Mouse (Mus musculus): ENCODE results near the gene Pole2.
A peak's percentile ranks its signal among the peaks of the same experiment; 100 is the strongest.

The Pole2 gene

GRCm38 (mm10) chr12:69210056-69210979 is 17.7 kb downstream of the Pole2 start:
- DNase-seq = no peak

DNA sequence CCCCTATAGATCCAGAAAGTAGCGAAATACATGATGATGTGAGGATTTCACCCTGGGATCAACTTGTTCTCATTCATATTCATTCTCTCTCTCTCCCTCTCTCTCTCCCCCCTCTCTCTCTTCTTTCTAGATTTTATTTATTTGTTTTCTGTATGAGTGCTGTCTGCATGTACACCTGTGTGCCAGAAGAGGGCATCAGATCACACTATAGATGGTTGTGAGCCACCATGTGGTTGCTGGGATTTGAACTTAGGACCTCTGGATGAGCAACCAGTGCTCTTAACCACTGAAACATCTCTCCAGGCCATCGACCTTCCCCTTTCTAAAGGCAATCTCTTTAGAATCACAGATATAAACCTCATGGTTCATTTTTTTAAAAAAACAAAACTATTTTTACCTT is 19.5 kb downstream of the Pole2 start:
- DNase-seq = no peak

GRCm38 (mm10) chr12:69207926-69208325 is 20.1 kb downstream of the Pole2 start:
- no peak for DNase-seq

- DNase-seq = no peak
These were observed 20.6 kb downstream of the Pole2 start for GRCm38 (mm10) chr12:69207396-69207795.

DNA sequence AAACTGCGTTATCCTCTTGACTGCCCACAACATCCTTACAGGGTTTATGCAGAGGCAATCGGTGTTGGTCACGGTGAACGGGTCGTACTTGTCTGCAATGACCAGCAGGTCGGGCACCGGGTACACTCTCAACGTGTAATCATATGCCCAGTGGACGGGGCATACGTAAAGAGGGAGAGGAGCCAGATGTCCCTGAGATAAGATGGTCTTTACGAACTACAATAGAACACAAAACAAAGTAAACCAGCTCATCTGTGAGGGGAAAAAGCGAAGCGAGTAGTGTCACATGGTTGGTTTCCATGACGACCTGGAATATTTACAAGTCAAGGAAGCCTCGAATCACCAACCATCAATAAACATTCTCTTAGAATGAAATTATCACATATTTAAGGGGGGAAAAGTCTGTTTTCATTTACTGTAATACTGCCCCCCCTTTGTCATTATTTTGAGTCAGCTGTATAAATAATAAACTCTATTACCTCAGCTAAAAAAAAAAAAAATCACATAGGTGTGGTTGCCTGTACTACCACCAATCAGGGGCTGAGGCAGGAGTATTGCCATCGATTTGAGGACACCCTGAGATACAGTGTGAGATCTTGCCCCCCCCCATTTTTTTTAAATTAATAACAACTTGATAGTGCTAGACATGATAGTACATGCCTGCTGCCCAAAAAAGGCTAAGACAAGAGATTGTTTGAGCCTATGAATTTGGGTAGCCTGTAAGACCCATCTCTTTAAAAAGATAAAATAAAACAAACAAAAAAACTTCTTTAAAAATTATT is 23.8 kb downstream of the Pole2 start, which contains the start of gene Gm49384:
Gene Gm49384, minus strand, starts transcription at position 216 of the 782 bp plus-strand sequence.
- no peak for DNase-seq

- DNase-seq = no peak
These were observed 29.0 kb downstream of the Pole2 start for GRCm38 (mm10) chr12:69198985-69199384.

DNA sequence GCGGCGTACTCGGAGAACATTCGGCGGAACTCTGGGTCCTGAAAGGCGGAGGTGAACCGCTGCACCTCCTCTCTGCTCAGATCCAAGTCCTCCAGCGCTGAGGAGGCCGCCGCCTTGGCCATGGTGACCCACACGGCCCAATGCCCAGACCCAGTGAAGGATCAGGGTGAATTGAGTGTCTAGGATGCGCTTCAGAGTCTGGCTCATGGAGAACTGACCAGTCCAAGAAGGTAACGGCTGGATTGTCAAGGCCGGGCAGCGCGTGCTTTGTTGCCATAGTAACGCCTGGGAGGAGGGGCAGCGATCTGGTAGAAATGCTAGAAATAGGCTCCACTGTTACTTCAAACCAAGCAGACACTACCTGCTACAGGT is 29.8 kb downstream of the Pole2 start, which contains the start of gene Dnaaf2:
Gene Dnaaf2, minus strand, starts transcription at position 266 of the 372 bp plus-strand sequence.
- peak; percentile 55 to 56 for DNase-seq

DNA sequence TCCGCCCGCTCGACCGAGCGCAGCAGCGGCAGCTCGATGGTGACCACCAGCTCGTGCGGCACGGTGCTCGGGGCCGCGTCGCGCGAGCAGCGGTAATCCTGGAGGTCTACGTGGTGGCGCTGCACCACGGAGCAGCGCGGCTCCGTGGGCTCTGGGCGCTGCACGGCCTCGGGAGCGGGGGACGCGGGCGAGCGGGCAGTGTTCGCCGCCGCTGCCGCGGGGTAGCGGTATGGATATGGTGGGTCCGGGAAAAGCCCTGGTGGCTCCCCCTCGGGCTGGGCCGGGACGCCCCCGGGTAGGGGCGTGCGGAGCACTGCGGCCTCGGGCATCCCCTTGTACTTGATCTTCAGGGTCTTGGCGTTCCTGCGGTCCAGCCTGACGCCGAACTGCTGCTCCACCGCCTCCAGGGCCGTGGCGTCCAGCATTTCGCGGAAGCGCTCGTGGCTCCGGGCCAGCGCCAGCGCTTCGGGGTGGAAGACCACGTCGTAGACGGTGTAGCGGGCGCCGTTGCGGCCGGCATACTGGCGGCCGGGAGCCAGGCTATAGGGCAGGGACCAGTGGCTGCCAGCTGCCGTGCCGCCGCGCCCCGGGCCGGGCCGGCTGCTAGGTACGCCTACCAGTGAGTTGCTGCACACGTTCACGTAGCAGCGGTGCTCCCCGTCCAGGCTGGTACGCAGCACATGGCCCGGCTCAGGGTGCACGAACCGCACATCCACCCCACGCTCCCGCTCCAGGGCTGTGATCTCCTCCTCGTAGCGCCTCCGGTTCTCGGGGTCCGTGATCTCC is 30.4 kb downstream of the Pole2 start:
- DNase-seq = peak; percentile 40 to 55

- DNase-seq = peak; percentile 70 to 75
These were observed 31.3 kb downstream of the Pole2 start, which contains the start of gene Gm49383 for GRCm38 (mm10) chr12:69196444-69197377. Gene Gm49383 (minus strand): TSS chr12:69197104.

DNA sequence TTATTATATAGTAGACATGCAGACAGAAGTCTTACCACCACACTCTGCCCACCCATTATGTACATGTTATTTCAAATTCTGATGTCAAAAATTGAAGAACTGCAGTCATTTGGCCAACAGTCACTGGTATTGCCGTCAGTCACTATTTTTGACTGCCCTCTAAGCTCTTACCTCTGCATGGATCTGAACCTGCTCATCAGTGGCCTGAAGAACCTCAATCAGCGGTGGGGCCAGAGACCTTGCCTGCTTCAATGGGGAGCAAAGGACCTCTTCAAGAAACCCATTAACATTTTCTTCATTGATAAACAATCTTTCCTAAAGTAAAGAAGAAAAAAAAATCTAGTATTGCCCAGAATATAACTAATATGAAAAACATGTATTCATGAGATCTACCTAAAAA is 35.4 kb downstream of the Pole2 start:
- DNase-seq = no peak

DNA sequence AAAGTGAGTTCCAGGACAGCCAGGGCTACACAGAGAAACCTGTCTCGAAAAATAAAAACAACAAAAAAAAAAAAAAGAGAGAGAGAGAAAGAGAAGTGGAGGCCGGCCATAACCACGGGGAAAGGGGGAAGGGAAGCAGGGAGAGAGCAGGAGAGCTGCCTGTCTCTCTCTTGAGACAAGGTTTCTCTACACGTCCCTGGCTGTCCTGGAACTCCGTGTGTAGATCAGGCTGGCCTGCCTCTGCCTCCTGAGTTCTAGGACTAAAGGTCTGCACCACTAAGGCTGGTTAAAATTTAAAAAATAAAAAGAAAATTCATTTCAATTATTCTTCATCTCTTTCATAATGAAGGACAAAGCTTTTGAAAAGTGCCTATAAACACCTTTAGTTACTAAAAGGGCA is 36.6 kb downstream of the Pole2 start:
- DNase-seq = no peak

DNA sequence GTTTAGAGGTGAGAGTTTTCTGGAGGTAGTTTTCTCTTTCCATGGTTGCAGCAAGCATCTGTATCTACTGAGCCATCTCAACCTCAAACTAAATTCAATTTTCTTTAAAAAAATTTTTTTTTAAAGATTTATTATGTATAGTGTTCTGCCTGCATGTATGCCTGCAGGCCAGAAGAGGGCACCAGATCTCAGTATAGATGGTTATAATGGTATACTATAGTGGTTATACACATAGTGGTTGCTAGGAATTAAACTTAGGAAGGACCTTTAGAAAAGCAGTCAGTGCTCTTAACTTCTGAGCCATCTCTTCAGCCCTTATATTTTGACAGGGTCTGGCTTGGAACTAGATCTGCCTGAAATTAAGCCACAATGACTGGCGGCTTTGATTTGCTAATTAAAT is 37.5 kb downstream of the Pole2 start:
- no peak for DNase-seq

DNA sequence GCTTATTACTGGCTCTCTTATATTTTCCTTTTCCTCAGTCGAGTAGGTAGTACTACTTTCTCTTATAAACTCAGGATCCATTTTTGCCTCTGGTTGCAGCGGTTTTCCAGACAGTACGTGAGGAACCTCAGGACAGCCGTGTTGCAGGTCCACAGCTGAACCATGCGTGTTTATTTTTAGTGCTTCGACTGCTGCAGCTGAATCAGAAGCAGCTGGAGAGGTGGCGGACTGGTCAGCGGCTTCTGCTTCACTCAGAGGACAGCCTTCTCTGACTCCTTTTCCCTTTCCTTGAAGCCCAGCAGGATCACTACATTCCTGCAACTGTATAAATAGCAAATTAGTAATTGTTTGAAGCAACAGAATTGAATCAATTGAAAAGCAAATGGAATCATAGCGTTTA is 37.9 kb downstream of the Pole2 start:
- no peak for DNase-seq

DNA sequence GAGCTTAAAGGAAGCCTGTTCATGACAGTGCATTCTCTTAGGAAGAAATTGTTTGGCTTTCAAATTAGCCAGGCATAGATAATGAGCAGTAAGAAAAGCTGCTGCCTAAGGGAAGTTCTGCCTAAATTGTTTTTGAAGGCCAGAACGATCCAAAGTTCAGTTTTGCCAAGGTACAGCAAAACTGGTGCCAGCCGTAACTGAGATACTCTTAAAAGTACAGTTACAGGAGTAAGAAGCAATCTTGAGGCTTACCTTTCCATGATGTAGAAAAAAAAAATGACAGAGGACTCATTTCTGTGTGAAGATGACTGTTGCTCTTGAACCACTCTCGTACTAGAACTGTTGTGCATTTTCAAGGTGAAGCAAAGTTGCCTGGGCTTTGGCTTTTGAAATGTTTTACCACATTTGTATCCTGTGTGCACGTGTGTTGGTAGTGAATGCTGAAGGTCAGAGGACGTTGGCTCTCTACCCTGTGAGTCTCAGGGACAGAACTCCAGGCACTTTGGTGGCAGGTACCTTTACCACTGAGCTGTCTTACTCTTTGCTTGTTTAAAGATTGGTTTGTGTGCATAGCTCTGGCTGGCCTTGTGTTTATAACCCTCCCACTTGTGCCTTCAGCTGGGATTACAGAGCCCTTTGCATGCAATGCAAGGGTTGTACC is 41.1 kb downstream of the Pole2 start:
- no peak for DNase-seq

GRCm38 (mm10) chr12:69185371-69185770 is 42.6 kb downstream of the Pole2 start:
- no peak for DNase-seq

- peak in 1 of 2 experiments; percentile 61 for DNase-seq
These were observed 43.4 kb downstream of the Pole2 start for GRCm38 (mm10) chr12:69184342-69185295.

- DNase-seq = peak; percentile 99 to 100
These were observed 44.2 kb downstream of the Pole2 start, which contains the start of the genes Rpl36al and Mgat2 for GRCm38 (mm10) chr12:69183583-69184308. Gene Rpl36al (minus strand): TSS chr12:69184083. Gene Mgat2 (plus strand): TSS chr12:69184157.

GRCm38 (mm10) chr12:69181800-69182199 is 46.2 kb downstream of the Pole2 start:
- DNase-seq = no peak

DNA sequence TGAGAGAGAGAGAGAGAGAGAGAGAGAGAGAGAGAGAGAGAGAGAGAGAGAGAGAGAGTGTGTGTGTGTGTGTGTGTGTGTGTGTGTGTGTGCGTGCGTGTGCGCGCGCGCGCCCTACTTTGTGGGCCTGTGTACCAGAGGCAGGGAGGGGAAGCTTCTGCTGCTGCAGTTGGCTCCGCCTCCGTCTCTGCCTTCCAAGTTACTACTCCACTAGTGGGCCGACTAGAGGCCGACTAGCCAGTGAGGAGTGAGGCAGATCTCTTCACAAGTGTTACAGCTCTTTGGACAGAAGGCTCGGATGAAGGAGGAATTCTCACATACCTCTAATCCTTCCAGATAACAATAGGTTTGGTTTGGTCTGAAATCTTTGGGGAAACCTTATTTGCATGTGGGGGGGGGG is 48.6 kb downstream of the Pole2 start:
- no peak for DNase-seq
